Mouse (Mus musculus) spleen, embryonic (tissue): Measurements from ENCODE around the gene Rad51b.
"Not testable (repeated sequence)": the region's sequence is repeated elsewhere in the genome, so short reads cannot be mapped to it uniquely, and the experiment has no call there.

Experiments
- CTCF ChIA-PET: fragments of 350-600 bp; sonication (Branson Sonifier 250); formaldehyde crosslinking; loops from one replicate; lab custom pipeline; 2022; lab: Charles Lee

Gene Rad51b

GRCm38 (mm10) chr12:79297121-79297576 lies at the start of gene Rad51b:
Gene Rad51b, plus strand, starts transcription at chr12:79297282.
- CTCF ChIA-PET: interaction anchor here (0.6 kb wide), 2 partner anchors 104 to 1268 kb away, joined by 6 to 10 read pairs; no protein-coding TSS in a partner anchor

DNA sequence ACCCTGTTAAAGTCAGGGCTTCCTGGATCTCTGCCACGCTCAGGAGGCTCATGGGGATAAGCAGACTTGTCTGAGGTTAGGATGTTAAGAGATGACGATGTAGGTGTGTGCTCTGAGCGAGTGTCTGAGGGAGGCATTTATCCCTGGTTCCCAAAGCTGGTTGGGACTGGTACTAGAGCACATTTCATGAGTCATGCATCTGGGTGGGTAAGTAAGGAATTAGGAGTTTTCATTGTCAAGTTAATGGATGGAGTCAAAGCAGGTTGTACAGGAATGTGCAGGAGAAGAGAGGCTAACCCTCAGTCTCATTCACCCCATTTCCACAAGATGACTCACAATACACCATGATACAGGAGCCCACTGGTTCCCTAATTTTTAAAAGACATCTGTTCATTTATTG lies 49.0 kb upstream of the Rad51b start:
- CTCF ChIA-PET: no interaction called here

DNA sequence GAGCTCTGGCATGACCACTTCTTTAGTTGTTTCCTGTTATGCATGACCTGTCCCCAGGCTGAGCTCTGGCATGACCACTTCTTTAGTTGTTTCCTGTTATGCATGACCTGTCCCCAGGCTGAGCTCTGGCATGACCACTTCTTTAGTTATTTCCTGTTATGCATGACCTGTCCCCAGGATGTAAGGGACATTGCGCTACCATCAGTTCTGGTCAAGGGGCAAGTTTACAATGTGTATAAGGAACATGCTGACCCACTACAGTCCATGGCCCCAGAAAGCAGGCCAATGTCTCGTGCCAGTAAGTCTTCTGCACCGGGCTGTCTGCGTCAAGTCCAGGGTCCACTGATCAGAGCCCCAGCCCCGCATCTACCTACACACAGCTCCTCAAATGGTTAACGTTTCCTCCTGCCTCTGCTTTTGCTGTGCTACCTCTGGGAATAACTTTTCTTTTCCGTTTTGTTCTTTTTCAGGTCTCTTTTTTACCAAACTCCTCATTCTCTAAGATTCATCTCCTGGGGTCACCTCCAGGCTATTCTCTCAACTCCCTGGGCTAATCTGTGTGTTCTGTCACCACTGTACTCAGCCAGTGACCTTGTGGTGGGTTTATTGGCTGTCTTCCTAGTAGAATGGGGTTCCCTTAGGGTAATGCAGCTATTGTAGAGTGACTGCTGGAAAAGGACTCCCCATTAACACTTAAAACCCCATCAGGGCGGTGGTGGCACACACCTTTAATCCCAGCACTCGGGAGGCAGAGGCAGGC lies 43.6 kb upstream of the Rad51b start:
- CTCF ChIA-PET: no interaction called here

DNA sequence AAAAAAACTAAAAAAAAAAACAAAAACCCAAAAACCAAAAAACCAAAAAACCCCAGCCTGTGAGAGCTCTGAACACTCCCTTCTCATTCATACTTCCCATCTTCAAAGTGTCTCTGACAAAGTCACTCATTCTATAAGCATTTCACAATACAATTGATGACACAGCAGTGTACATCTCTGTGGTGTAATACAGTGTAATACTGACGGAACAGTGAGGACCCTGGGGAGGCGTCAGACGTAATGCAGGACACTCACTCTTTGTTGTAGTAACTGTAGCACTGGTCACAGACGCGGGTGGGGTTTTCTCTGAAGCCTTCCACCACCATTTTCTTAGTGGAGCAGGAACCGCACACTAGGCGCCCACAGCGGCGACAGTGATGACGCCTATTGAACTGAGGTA lies 42.1 kb upstream of the Rad51b start:
- CTCF ChIA-PET: interaction anchor here (0.7 kb wide), 1 partner anchor 21 kb away, joined by 3 read pairs; no protein-coding TSS in a partner anchor

DNA sequence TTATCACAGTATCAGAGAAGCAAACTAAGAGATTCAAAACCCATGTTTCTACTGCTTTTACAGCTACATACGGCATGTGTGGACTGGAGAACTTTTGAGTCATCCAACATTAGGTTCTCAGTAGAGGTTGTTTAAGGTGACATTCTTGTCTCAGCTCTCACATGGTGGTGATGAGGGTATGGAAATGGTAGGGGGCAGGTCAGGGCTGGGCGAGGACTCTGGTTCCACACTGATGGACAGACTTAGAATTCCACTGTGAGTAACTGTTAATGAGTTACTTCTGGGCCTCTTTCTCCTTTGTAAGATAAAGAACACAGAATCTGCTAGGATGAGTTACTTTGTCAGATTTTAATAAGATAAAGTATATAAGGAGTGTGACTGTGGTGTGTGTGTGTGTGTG lies 36.9 kb upstream of the Rad51b start:
- CTCF ChIA-PET: interaction anchor here (0.6 to 1.8 kb wide), 3 partner anchors 18 to 500 kb away, joined by 3 to 15 read pairs (median 6); no protein-coding TSS in a partner anchor

GRCm38 (mm10) chr12:79261035-79261434 lies 36.0 kb upstream of the Rad51b start:
- CTCF ChIA-PET: interaction anchor here (0.5 to 1.8 kb wide), 5 partner anchors 67 to 885 kb away, joined by 3 to 15 read pairs (median 5); no protein-coding TSS in a partner anchor

DNA sequence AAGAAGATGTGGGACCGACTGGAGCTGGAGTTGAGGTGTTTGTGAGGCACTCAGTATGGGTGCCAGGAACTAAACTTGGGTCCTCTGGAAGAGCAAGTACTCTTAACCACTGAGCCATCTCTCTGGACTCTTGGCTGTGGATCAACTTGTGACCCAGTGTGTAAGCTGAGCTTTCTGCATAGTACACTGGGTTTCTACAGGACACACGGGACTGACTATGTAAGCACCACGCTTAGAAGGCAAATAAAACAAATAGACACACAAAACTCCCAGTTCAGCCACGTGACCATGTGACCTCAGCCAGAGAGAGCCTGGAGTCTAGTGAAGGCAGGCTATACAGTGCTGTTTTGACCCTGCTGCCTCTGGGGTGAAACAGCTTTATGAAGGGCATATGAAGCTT lies 24.5 kb upstream of the Rad51b start:
- CTCF ChIA-PET: interaction anchor here (0.6 kb wide), 1 partner anchor 35 kb away, joined by 4 read pairs; no protein-coding TSS in a partner anchor

DNA sequence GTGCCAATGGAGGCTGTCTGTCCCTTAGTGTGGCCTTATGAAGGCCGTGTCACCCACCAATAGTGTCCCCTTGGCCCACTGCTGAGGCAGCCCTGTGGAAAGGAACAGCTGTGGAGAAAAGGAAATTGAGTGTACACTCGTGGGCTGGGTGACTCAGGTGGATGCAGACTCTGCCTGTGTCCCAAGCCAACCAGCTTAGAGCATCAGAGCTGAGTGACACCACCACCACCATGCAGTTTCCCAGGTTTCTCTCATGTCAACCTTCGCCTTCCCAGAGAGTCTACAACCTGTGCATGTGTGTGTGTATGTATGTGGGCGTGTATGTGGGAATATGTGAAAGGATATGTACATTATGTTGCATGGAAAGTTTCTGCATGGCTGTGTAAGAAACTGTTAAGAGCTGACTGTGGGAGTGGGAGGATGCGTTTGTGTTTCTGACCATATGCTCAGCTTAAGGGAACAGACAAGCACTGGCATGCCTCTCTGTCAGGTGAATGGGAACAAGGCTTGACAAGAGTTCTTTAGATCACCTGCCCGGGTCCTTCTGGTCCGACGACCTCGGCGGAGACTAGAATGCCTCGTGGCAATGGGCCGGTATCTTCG lies 17.5 kb upstream of the Rad51b start:
- CTCF ChIA-PET: no interaction called here

GRCm38 (mm10) chr12:79282595-79282994 lies 14.5 kb upstream of the Rad51b start:
- CTCF ChIA-PET: no interaction called here

DNA sequence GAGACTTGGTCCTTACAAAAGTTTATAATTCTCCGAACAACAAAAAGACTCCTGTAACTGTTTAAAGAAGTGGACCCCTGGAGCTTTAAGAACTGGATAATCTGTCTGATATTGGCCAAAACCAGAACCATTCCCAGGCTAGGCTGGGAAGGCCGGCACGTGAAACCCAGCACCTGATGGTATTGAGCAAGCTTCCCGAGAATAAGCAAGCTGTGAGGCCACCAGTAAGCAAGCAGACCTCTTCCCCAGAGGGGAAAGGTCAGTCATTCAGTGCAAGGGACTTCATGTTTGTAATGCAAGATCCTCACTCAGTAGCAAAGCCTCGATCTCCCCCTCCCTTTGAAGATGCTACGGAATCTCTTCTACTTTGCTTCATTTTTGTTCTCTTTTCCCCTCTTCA lies 4.2 kb upstream of the Rad51b start:
- CTCF ChIA-PET: no interaction called here

GRCm38 (mm10) chr12:79296126-79296816 lies 811 bp upstream of the Rad51b start, which contains the start of gene Zfyve26:
Gene Zfyve26, minus strand, starts transcription at chr12:79296304.
- CTCF ChIA-PET: no interaction called here

DNA sequence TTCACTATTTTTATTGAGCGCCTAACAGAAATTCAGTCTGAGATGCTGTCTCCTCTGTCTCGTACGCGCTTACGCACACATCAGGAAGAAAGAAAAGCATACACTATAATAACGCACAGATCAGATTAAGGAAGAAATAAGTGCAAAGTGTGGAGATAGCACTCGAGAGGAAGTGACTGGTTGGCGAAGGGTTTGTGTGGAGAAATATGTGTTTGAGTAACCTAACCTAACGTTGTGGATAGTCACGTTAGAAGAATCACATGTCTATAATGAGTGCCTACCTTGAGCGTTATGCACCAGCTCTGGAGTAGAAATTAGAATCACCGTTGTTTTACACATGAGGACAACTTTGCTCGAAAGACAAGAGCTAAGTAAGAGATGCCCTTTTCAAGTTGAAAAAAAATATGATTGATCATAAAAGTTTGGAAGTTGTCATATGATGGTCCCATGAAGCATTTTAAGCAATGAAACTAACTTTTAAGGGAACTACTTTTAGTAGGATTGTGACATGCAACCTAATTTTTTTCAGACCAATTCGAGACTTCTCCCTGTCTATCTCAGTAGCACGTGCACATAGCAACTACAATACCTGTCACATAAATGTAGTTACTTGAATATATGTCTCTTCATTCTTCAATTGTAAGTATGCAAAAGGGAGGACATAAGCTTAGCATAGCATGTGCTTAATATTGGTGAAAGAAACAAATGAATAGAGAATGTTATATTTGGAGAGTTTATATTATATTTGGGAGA lies 978 bp downstream of the Rad51b start:
- CTCF ChIA-PET: no interaction called here

GRCm38 (mm10) chr12:79301802-79302201 lies 4.7 kb downstream of the Rad51b start:
- CTCF ChIA-PET: interaction anchor here (0.6 to 0.7 kb wide), 2 partner anchors 341 to 712 kb away, joined by 4 to 8 read pairs; no protein-coding TSS in a partner anchor

DNA sequence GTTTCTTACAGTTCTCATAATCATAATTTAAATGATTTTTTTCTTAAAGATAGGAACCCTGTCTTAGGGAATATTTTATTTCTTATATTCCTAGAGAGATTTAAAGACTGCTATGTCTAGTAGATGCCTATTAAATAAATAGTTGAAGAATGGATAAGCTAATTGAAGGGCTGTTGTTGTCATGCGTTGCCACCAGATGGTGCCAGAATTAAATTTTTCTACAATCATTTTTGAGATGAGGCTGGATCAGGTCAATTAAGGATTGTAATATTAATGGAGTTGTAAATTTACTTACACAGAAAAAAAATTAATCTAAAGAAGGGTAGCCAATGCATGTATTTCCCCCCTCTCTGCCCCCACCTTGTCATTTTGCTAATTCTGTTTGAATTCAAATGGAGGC lies 8.0 kb downstream of the Rad51b start:
- CTCF ChIA-PET: interaction anchor here (0.7 kb wide), 1 partner anchor 1158 kb away, joined by 3 read pairs; no protein-coding TSS in a partner anchor

GRCm38 (mm10) chr12:79306013-79306412 lies 8.9 kb downstream of the Rad51b start:
- CTCF ChIA-PET: no interaction called here

- CTCF ChIA-PET: no interaction called here
Observed at GRCm38 (mm10) chr12:79313721-79314120, 16.6 kb downstream of the Rad51b start.

GRCm38 (mm10) chr12:79317339-79317738 lies 20.3 kb downstream of the Rad51b start:
- CTCF ChIA-PET: no interaction called here

GRCm38 (mm10) chr12:79320895-79321294 lies 23.8 kb downstream of the Rad51b start:
- CTCF ChIA-PET: no interaction called here

DNA sequence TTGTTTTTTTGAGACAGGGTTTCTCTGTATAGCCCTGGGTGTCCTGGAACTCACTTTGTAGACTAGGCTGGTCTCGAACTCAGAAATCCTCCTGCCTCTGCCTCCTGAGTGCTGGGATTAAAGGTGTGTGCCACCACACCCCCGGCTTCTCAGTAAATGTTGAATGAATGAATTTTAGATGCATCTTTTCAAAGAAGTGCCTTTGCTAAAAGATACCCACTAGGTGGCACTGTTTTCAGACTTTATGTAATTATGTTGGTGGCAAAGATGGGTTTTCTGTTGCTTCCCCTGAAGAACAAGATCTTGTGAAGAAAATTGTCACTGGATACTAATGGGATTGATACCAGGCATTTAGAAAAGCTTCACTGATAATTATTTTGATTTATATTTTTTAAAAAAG lies 25.5 kb downstream of the Rad51b start:
- CTCF ChIA-PET: not testable (repeated sequence)

DNA sequence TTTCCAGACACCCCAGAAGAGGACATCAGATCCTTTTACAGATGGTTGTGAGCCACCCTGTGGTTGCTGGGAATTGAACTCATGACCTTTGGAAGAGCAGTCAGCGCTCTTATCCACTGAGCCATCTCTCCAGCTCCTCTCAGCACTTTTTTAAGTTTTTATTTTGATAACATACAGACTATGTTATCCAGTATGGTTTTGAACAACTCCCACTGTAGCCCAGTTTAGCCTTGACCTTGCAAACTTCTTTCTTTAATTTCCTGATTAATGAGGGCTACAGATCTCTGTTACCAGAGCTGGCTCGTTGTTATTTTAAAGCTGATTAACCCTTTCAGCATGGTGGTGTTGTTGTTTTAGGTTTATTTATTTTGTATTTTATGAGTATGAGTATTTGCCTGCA lies 29.2 kb downstream of the Rad51b start:
- CTCF ChIA-PET: no interaction called here

DNA sequence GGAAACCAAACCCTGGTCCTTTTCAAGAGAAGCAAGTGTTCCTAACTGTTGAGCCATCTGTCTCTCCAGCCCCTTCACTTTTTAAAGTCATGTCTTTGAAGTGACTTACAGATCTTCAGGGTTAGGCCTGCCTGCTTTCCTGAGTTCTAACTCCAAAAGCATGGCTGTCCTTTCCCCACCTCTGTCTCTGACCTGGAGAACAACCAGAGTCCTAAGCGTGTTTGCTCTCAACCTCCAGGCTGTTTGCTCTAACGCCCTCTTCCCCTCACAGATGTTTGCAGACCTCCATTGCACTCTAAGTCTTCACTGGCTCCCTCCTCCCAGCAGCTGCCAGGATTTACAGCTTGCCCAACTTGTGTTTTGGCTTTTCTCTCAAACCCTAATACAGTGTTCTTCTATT lies 29.7 kb downstream of the Rad51b start:
- CTCF ChIA-PET: interaction anchor here (1.6 kb wide), 1 partner anchor 11 kb away, joined by 4 read pairs; no protein-coding TSS in a partner anchor
